Mouse (Mus musculus) right cerebral cortex, postnatal 14 days (tissue): Measurements from ENCODE around the gene Slc48a1.

Experiments
- DNase-seq: peaks from one replicate; pipeline ENCODE4 v3.0.0; 2022

Gene Slc48a1

GRCm38 (mm10) chr15:97828901-97829338 is 50.6 kb downstream of the Slc48a1 start:
- DNase-seq: no peak

DNA sequence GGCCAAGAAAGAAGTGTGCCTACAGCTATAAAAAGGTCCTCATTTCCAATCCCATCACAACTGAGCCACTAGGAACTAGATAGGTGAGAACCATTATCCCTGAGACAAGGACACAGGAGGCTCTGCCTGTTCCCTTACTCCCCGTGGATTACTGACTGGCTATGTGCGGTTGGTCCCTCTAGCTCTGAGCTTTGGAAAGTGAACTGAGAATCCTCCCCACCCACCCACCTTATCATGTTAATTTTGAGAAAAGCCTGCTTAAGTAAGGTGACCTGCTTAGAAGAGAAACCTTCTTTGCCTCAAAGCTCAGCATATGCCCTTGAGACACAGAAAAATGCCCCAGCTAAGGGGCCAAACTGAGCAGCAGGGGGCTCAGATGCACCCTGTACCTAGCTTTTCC is 51.1 kb downstream of the Slc48a1 start:
- DNase-seq: no peak

- no peak for DNase-seq
These were observed 52.0 kb downstream of the Slc48a1 start for GRCm38 (mm10) chr15:97830253-97830787.

GRCm38 (mm10) chr15:97830788-97831241 is 52.5 kb downstream of the Slc48a1 start:
- DNase-seq: no peak

DNA sequence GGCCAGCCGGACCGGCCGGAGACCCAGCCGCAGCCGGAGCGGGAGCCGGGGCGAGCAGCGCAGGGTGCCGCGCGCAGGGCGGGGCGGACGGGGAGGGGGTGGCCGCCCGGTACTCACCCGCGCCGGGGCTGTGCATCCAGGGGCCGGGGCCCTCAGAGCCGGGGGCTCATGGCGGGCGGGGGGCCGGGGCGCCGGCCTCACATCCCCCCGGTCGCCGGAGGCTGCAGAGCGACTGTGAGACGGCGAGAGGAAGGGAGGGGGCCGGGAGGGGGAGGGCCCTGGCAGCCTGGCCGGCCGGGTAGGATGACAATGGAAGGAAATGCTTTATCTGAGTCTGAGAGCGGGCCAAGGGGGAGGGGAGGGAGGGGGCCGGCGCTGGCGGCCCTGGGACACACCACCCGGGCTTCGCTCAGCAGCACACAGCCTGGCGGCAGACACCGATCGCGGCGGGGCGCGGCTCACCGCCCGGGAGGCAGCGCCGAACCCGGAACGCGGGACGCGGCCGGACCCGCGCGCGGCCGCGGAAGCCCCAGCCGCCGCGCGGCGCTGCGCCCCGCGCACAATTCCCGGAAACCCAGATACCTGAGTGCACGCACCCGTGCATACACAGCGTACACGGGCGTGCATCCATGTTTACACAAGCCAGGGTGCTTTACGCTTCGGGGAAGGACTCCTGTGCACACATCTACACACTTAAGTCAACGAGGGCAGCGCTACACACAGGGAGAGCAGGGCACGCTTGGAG is 53.1 kb downstream of the Slc48a1 start:
- peak; percentile 44 for DNase-seq

GRCm38 (mm10) chr15:97831987-97832640 is 53.8 kb downstream of the Slc48a1 start:
- no peak for DNase-seq

GRCm38 (mm10) chr15:97832764-97833479 is 54.6 kb downstream of the Slc48a1 start:
- DNase-seq: no peak

DNA sequence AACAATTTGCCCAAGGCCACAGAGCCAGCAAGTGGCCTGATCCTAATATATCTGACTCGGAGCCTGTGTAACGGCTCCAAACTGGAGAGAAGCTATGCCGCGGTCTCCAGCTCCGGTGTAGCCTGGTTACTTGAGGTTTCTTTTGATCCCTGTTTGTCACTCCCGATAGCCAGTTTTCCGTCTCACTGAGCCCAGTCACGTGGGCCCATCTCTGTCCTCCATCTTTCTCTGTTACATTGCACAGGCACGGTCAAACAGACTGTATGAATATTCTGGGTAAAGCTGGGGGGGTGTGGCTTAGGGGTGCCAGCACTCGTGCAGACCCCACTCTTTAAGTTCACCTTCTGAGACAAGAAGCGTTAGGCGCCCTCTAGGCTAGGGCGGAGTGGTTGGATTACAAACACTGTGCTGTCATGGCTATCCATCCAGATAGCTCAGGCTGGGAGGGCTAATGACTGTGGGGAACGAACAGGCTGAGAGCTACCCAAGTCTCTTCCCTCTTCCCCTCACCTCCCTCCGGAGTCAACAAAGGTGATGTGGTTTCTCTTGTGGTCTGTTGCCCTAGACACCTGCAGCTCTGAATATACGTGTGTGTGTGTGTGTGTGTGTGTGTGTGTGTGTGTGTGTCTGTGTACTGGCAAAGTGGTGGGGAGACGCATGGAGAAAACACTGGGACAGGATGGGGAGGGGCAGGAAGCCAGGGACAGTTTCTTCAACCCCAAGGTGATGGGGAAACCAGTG is 58.0 kb downstream of the Slc48a1 start:
- no peak for DNase-seq

DNA sequence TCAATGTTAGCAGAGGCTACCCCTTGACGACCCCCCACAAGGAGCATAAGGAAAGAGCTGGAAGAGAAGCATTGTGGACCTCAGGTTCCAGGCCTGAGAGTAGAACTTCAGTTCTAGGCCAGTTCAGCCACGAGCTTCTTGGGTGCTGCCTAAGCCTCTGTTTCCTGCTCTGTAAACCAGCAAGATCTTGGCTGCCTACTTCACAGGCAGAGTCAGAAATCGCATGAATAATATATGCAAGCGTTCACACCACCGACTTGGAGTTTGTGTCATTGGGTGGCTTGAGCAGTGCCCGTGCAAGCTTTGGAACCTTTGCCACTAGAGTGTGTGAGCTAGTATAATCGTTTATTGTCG is 58.6 kb downstream of the Slc48a1 start:
- no peak for DNase-seq

DNA sequence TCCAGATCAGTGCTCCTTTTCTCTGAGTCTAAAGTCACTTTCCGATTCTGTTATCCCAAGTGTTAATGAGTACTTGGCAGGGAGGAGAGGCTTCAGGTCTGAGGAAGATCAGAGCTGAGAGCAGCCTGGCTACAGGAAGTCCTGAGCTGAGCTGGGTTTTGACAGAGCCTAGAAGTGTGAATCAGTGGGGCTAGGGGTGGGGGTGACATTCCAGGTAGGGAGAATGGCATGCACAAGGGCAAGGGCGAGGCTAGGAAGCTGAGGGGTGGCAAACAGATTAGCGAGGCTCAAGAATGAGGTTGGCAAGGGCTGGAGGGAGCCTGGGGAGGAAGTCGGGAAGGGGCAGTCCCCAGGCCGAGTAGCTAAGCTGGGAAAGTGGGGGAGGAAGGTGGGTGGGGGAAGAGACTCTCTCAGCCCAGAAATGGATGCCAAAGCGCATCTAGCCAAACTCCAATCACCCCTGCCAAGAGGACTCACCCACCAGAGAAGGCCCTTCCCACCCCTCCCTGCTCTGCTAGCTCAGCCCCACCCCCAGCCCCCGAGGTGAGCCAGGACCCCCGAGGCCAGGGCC is 59.3 kb downstream of the Slc48a1 start:
- no peak for DNase-seq

DNA sequence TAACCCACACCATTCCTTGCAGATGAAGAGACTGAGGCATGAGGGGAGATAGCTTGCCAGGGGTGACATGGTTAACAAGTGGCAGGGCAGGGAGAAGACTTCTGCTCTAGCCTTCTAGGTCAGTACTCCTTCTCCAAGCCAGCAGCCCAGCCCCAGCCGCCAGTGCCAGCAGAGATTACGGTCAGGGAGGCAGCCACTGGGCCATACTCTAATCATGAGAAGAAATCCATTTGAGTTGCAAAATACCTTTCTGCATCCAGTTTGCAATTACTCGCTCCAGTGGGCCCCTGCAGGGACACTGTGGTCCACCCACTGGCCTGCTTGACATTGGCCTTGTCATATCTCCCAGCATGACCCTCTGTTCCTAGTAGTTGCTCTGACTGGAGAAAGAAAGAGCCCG is 60.1 kb downstream of the Slc48a1 start:
- DNase-seq: no peak

- DNase-seq: no peak
These were observed 60.7 kb downstream of the Slc48a1 start for GRCm38 (mm10) chr15:97839012-97839411.

DNA sequence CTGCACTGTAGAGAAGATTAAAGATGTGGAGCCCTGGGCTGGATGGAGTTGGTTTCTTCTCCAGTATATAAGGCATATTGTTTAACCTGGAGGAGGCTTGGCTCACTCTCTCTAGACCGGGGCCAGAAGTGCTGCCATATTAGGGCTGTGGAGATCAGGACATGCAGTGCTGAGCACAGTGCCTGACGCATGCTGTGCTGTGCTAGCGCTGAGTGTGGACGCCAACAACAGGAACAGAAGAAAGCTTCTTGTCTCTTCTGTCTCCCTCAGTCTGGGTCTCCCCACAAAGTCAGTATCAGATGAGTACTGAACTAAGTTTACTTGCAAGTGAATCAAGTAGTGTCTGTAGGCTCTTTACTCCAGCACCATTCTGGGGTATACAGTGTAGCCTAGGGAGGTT is 61.2 kb downstream of the Slc48a1 start:
- no peak for DNase-seq

DNA sequence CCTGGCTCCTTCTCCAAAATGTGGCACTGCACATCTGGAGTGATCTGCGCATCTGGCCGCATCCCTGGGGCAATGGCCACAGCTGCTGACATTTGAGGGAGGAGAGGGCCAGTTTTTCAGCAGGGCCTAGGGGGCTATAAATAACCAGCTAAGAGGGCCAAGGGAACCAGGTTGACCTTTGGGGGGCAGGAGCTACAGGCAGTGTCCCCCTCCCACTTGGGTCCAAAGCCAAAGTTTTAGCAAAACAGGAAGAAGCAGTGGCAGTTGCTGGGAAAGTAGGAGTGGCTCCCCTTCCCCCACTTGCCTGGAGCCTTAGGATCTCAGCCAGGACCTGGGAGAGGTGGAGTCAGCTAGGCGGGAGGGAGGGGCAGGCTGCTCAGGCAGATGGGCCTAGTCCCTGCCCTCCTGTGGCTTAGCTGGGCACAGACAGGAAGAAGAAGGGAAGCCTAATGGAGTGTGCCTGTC is 61.7 kb downstream of the Slc48a1 start:
- DNase-seq: no peak

DNA sequence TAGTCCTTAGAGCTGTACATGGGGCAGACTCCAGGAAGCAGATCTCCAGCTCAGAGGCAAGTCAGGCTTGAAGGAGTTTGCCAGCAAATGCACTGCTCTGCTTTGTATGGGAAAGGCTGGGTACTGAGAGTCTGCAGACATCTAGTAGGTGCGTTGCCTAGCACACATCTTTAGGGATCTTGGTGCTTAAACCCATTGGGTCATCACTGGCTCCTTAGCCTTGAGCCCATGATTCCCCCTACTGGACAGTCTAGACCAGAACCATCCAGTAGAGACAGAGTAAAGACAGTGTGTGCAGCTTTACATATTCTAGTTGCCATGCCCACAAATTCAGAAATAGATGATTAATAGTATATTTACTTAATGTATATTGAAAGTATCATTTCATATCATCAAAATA is 62.5 kb downstream of the Slc48a1 start:
- DNase-seq: no peak

DNA sequence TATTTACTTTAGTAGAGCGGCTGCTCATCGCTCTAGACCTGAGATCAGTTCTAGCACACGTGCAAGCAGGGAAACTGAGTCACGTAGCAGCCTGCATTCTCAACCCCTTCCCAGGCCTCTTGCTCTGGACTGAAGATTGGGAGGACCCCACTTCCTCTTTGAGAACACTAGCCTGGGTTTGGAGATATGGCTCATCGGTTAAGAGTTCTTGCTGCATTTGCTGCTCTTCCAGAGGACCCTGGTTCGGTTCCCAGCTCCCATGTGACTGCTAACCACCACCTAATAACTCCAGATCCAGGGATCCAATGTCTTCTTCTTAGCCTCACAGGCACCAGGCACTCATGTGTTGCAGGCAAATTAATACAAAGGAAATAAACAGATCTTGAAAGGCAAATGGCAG is 63.1 kb downstream of the Slc48a1 start:
- no peak for DNase-seq

- no peak for DNase-seq
These were observed 63.7 kb downstream of the Slc48a1 start for GRCm38 (mm10) chr15:97842058-97842457.
